Mouse (Mus musculus) neural tube, embryonic 14.5 days (tissue): ENCODE results near the gene Colq. TPM values are rescaled to one million over a fixed set of nuclear protein-coding genes. Genes with fewer than 3 reads are reported as not detected.

Experiments used
- ATAC-seq: fragments of 200-750 bp; cut with Nextera tagmentation; 2 replicates; pipeline ENCODE4 v1.8.0; 2017; ENCODE audit warnings: low read depth, mild to moderate bottlenecking, moderate TSS enrichment, moderate library complexity
- H3K27ac ChIP-seq: fragments of 300-500 bp; sonication (generic); 2 replicates; pipeline ENCODE4 v1.5.1; 2014; ENCODE audit warnings: low read depth, mild to moderate bottlenecking, control low read depth, low read length, moderate library complexity, mixed read lengths
- H3K27me3 ChIP-seq: fragments of 300-500 bp; sonication (generic); 2 replicates; pipeline ENCODE4 v1.6.1; 2014; ENCODE audit warnings: low read length; ENCODE audit not compliant: control insufficient read depth, insufficient read depth
- H3K36me3 ChIP-seq: fragments of 300-500 bp; sonication (generic); 2 replicates; pipeline ENCODE4 v1.6.1; 2014; ENCODE audit warnings: low read length, mixed read lengths; ENCODE audit not compliant: control insufficient read depth, insufficient read depth
- H3K4me1 ChIP-seq: fragments of 300-500 bp; sonication (generic); 2 replicates; pipeline ENCODE4 v1.6.1; 2014; ENCODE audit warnings: low read length; ENCODE audit not compliant: control insufficient read depth, insufficient read depth
- H3K4me2 ChIP-seq: fragments of 300-500 bp; sonication (generic); 2 replicates; pipeline ENCODE4 v1.6.1; 2014; ENCODE audit warnings: mild to moderate bottlenecking, low read depth, low read length, control low read depth
- H3K4me3 ChIP-seq: fragments of 300-500 bp; sonication (generic); 2 replicates; pipeline ENCODE4 v1.5.1; 2014; ENCODE audit warnings: low read depth, low read length, control low read depth, mixed read lengths
- H3K9ac ChIP-seq: fragments of 300-500 bp; sonication (generic); replicated peaks from 2 replicates; pipeline ENCODE4 v1.6.1; 2014; ENCODE audit warnings: low read depth, mild to moderate bottlenecking, control low read depth, low read length, mixed read lengths
- H3K9me3 ChIP-seq: fragments of 300-500 bp; sonication (generic); 2 replicates; pipeline ENCODE4 v1.6.1; 2016; ENCODE audit warnings: low read length; ENCODE audit not compliant: control insufficient read depth
- WGBS: fragments of 180-500 bp; shearing (Covaris S2); extraction: QIAGEN DNeasy Blood & Tissue Kit; methylation state at CpG from one replicate; pipeline ENCODE4 v1.1.7; 2014; 5-methylcytosine and 5-hydroxymethylcytosine counted together
- polyA plus RNA-seq: library from polyadenylated mRNA; unstranded; fragments of >200 nt; fragmentation: Nextera tagmentation; extraction: Ambion mirVana; gene quantifications from 2 replicates; pipeline ENCODE4 v1.2.1, GENCODE M21; 2014

The Colq gene
- 0.12 and 0.23 TPM in 2 replicates for polyA plus RNA-seq

- no peaks in the 10 kb centered on the region for H3K27me3 ChIP-seq
- ATAC-seq: no peak
- WGBS: 80% methylated on average over 3 of the region's 3 CpGs
Measured at GRCm38 (mm10) chr14:31591243-31591642, at the start of gene Colq. Gene Colq, minus strand, starts transcription at chr14:31591343.

GRCm38 (mm10) chr14:31640346-31640889 lies 49.3 kb upstream of the Colq start, which contains the start of gene Gm49387:
Gene Gm49387, minus strand, starts transcription at chr14:31640878.
- peak within 1 kb of the TSS; percentile 63 for H3K9ac ChIP-seq
- no peaks in the 10 kb centered on the region for H3K27me3 ChIP-seq
- peak; percentile 55 for ATAC-seq
- H3K27ac ChIP-seq: peak within 1 kb of the TSS; percentile 82
- H3K4me1 ChIP-seq: peaks cover 8% of the 10 kb centered on the region; the same call in 1 of the 2 replicates
- 4% methylated on average over 26 of the region's 26 CpGs for WGBS
- H3K4me2 ChIP-seq: peak within 1 kb of the TSS; percentile 62
- H3K36me3 ChIP-seq: no peaks in the 10 kb centered on the region
- peak within 1 kb of the TSS; percentile 65 for H3K4me3 ChIP-seq
- H3K9me3 ChIP-seq: no peaks in the 10 kb centered on the region

More at GRCm38 (mm10) chr14:31591243-31591642, at the start of gene Colq:
- Histone ChIP-seq H3K9ac (no peak within 1 kb of the TSS), H3K4me3 (no peak within 1 kb of the TSS), H3K4me2 (no peak within 1 kb of the TSS), H3K27ac (no peak within 1 kb of the TSS), H3K36me3 (no peaks in the 10 kb centered on the region), H3K9me3 (no peaks in the 10 kb centered on the region), H3K4me1 (no peaks in the 10 kb centered on the region)

GRCm38 (mm10) chr14:31630677-31631076 lies 39.5 kb upstream of the Colq start:
- WGBS: 43% methylated on average over 7 of the region's 7 CpGs
- Histone ChIP-seq H3K27me3 (no peaks in the 10 kb centered on the region), H3K36me3 (no peaks in the 10 kb centered on the region), H3K9me3 (no peaks in the 10 kb centered on the region), H3K9ac (no peak overlapping the region), H3K4me1 (no peaks in the 10 kb centered on the region), H3K27ac (no peak overlapping the region), H3K4me2 (no peak overlapping the region), H3K4me3 (no peak overlapping the region)
- ATAC-seq: no peak

GRCm38 (mm10) chr14:31622748-31623147 lies 31.6 kb upstream of the Colq start:
- Histone ChIP-seq H3K36me3 (no peaks in the 10 kb centered on the region), H3K9me3 (no peaks in the 10 kb centered on the region), H3K27me3 (no peaks in the 10 kb centered on the region), H3K9ac (no peak overlapping the region), H3K4me3 (no peak overlapping the region), H3K4me1 (no peaks in the 10 kb centered on the region), H3K27ac (no peak overlapping the region), H3K4me2 (no peak overlapping the region)
- 87% methylated on average over 12 of the region's 12 CpGs for WGBS
- no peak for ATAC-seq

GRCm38 (mm10) chr14:31620591-31621223 lies 29.6 kb upstream of the Colq start:
- Histone ChIP-seq H3K4me3 (no peak overlapping the region), H3K4me2 (no peak overlapping the region), H3K36me3 (no peaks in the 10 kb centered on the region), H3K27me3 (no peaks in the 10 kb centered on the region), H3K4me1 (no peaks in the 10 kb centered on the region), H3K9ac (no peak overlapping the region), H3K9me3 (no peaks in the 10 kb centered on the region), H3K27ac (no peak overlapping the region)
- no peak for ATAC-seq
- 78% methylated on average over 9 of the region's 9 CpGs for WGBS

GRCm38 (mm10) chr14:31617997-31618396 lies 26.9 kb upstream of the Colq start:
- Histone ChIP-seq H3K4me2 (no peak overlapping the region), H3K9me3 (no peaks in the 10 kb centered on the region), H3K27ac (no peak overlapping the region), H3K27me3 (no peaks in the 10 kb centered on the region), H3K36me3 (no peaks in the 10 kb centered on the region), H3K4me3 (no peak overlapping the region), H3K4me1 (no peaks in the 10 kb centered on the region), H3K9ac (no peak overlapping the region)
- no peak for ATAC-seq
- 98% methylated on average over 3 of the region's 3 CpGs for WGBS

GRCm38 (mm10) chr14:31617204-31617603 lies 26.1 kb upstream of the Colq start:
- H3K4me1 ChIP-seq: no peaks in the 10 kb centered on the region
- H3K9me3 ChIP-seq: no peaks in the 10 kb centered on the region
- no peak overlapping the region for H3K4me2 ChIP-seq
- WGBS: 90% methylated on average over 9 of the region's 9 CpGs
- no peak overlapping the region for H3K9ac ChIP-seq
- no peaks in the 10 kb centered on the region for H3K36me3 ChIP-seq
- no peak for ATAC-seq
- H3K4me3 ChIP-seq: no peak overlapping the region
- H3K27me3 ChIP-seq: no peaks in the 10 kb centered on the region
- H3K27ac ChIP-seq: no peak overlapping the region

- Histone ChIP-seq H3K4me2 (no peak overlapping the region), H3K9me3 (no peaks in the 10 kb centered on the region), H3K27ac (no peak overlapping the region), H3K27me3 (no peaks in the 10 kb centered on the region), H3K36me3 (no peaks in the 10 kb centered on the region), H3K4me1 (no peaks in the 10 kb centered on the region), H3K4me3 (no peak overlapping the region), H3K9ac (no peak overlapping the region)
- ATAC-seq: no peak
- WGBS: 90% methylated on average over 5 of the region's 5 CpGs
Measured at GRCm38 (mm10) chr14:31613671-31614070, 22.5 kb upstream of the Colq start.

GRCm38 (mm10) chr14:31611986-31612385 lies 20.8 kb upstream of the Colq start:
- no peak overlapping the region for H3K9ac ChIP-seq
- H3K27me3 ChIP-seq: no peaks in the 10 kb centered on the region
- no peak overlapping the region for H3K4me3 ChIP-seq
- no peaks in the 10 kb centered on the region for H3K36me3 ChIP-seq
- no peak overlapping the region for H3K27ac ChIP-seq
- no peak overlapping the region for H3K4me2 ChIP-seq
- ATAC-seq: no peak
- 62% methylated on average over 4 of the region's 4 CpGs for WGBS
- H3K9me3 ChIP-seq: no peaks in the 10 kb centered on the region
- H3K4me1 ChIP-seq: no peaks in the 10 kb centered on the region
